Mouse (Mus musculus) heart, embryonic 14.5 days (tissue): ENCODE measurements around the gene Trim13. TPM values are rescaled to one million over a fixed set of nuclear protein-coding genes. Genes with fewer than 3 reads are reported as not detected.
"Not testable (repeated sequence)": the region's sequence is repeated elsewhere in the genome, so short reads cannot be mapped to it uniquely, and the experiment has no call there.

Experiments used
- ATAC-seq: fragments of 200-750 bp; cut with Nextera tagmentation; 2 replicates; pipeline ENCODE4 v1.8.0; 2017; ENCODE audit warnings: low read depth, moderate TSS enrichment; ENCODE audit not compliant: insufficient number of reproducible peaks, insufficient read depth, low FRiP score
- H3K27ac ChIP-seq, 2 experiments: fragments of 200-500 bp in 1 of 2; fragments of 300-500 bp in 1 of 2; sonication (generic) in 1 of 2; replicated peaks in 1 of 2; 2 replicates each; pipeline ENCODE4 v1.5.1; 2012 to 2014; ENCODE audit warnings: low read depth in 2 of 2, low read length in 2 of 2, control low read depth in 1 of 2, mild to moderate bottlenecking in 1 of 2, mixed read lengths in 1 of 2; ENCODE audit not compliant: control insufficient read depth in 1 of 2, insufficient read depth in 1 of 2
- H3K27me3 ChIP-seq: fragments of 300-500 bp; sonication (generic); 2 replicates; pipeline ENCODE4 v1.6.1; 2014; ENCODE audit warnings: mild to moderate bottlenecking, low read length, control low read depth; ENCODE audit not compliant: control insufficient read depth, insufficient read depth
- H3K36me3 ChIP-seq: fragments of 300-500 bp; sonication (generic); 2 replicates; pipeline ENCODE4 v1.6.1; 2014; ENCODE audit warnings: mild to moderate bottlenecking, control low read depth, low read length, mixed read lengths; ENCODE audit not compliant: control insufficient read depth, insufficient read depth
- H3K4me1 ChIP-seq, 2 experiments: fragments of 200-500 bp in 1 of 2; fragments of 300-500 bp in 1 of 2; sonication (generic) in 1 of 2; 2 replicates each; pipeline ENCODE4 v1.6.1; 2012 to 2014; ENCODE audit warnings: low read length in 2 of 2, control low read depth in 1 of 2, mixed read lengths in 1 of 2; ENCODE audit not compliant: control insufficient read depth in 2 of 2, insufficient read depth in 2 of 2
- H3K4me2 ChIP-seq: fragments of 300-500 bp; sonication (generic); 2 replicates; pipeline ENCODE4 v1.6.1; 2014; ENCODE audit warnings: mild to moderate bottlenecking, low read length
- H3K4me3 ChIP-seq, 2 experiments: fragments of 200-500 bp in 1 of 2; fragments of 300-500 bp in 1 of 2; sonication (generic) in 1 of 2; 2 replicates each; pipeline ENCODE4 v1.5.1; 2012 to 2014; ENCODE audit warnings: low read length in 2 of 2, mild to moderate bottlenecking in 2 of 2, control low read depth in 1 of 2, low read depth in 1 of 2, moderate library complexity in 1 of 2; ENCODE audit not compliant: control insufficient read depth in 1 of 2, insufficient read depth in 1 of 2
- H3K9ac ChIP-seq: fragments of 300-500 bp; sonication (generic); 2 replicates; pipeline ENCODE4 v1.6.1; 2014; ENCODE audit warnings: mild to moderate bottlenecking, low read length
- H3K9me3 ChIP-seq: fragments of 300-500 bp; sonication (generic); 2 replicates; pipeline ENCODE4 v1.6.1; 2016; ENCODE audit warnings: low read length, control low read depth; ENCODE audit not compliant: control insufficient read depth
- WGBS: fragments of 180-500 bp; shearing (Covaris S2); extraction: QIAGEN DNeasy Blood & Tissue Kit; methylation state at CpG from one replicate; pipeline ENCODE4 v1.1.7; 2014; 5-methylcytosine and 5-hydroxymethylcytosine counted together
- polyA plus RNA-seq: library from polyadenylated mRNA; unstranded; fragments of >200 nt; fragmentation: Nextera tagmentation; extraction: Ambion mirVana; gene quantifications from 2 replicates; pipeline ENCODE4 v1.2.1, GENCODE M21; 2014

The Trim13 gene
- 12.6 and 16.3 TPM in 2 replicates for polyA plus RNA-seq

DNA sequence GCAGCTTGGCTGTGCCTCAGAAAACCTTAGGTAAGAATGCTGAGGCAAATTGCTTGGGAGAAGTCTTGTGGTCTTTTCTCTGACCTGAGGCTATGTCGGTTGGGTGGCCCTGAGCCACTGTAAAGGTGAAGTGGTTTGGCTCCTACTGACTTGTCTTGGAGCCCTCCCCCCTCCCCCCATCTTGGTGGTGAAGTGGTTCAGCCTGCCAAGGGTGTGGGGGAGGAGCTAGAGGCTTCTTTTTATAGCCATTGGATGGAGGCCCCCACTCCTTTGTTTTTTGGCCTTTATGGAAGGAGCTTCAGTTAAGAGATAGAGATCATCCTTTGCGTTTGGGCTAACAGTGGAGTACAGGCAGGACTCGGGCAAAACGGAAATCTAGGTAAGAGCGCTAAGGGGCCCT lies at the start of gene Trim13:
TSS of gene Trim13 (plus strand) at position 280 of the 400 bp plus-strand sequence.
- H3K36me3 ChIP-seq, result no peaks in the 10 kb centered on the region
- H3K4me2 ChIP-seq, result peak within 1 kb of the TSS; percentile 65
- ATAC-seq, result no peak
- H3K9me3 ChIP-seq, result no peaks in the 10 kb centered on the region
- H3K4me3 ChIP-seq, result peak within 1 kb of the TSS; percentile 79 to 100
- H3K9ac ChIP-seq, result peak within 1 kb of the TSS; percentile 86; the same call in 1 of the 2 replicates
- 0 out of 4 replicates have a peak within 1 kb of the TSS, but pooled peaks of 1 of the 2 experiments have one; percentile 88 for H3K27ac ChIP-seq
- H3K27me3 ChIP-seq, result no peaks in the 10 kb centered on the region
- peaks cover 7 to 12% of the 10 kb centered on the region in 2 experiments for H3K4me1 ChIP-seq
- 32% methylated on average over 5 of the region's 5 CpGs for WGBS

DNA sequence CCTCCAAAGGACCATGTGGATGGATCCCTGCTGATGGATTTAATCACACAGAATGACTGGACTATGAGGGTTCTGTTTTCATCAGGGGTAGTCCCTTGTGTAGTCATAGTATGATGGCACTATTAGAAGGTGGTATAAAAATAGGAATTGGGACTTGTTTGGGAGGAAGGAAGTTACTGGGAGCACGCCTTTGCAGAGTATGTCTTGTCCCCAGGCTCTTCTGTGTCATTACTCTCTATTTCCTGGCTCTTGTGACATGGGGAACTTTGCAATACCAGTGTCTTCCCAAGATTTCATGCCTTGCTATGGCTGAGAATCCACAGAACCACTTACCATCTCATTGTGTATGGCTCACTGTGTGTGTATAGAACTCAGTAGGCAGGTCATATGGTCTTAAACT lies 49.4 kb upstream of the Trim13 start:
- Histone ChIP-seq H3K9me3 (no peaks in the 10 kb centered on the region), H3K4me2 (no peak overlapping the region), H3K4me1 (no peaks in the 10 kb centered on the region), H3K4me3 (no peak overlapping the region), H3K27me3 (no peaks in the 10 kb centered on the region), H3K36me3 (peaks cover 16% of the 10 kb centered on the region; the same call in 1 of the 2 replicates), H3K27ac (no peak overlapping the region), H3K9ac (no peak overlapping the region)
- WGBS, result 88% methylated on average over 1 of the region's 1 CpGs
- no peak for ATAC-seq

DNA sequence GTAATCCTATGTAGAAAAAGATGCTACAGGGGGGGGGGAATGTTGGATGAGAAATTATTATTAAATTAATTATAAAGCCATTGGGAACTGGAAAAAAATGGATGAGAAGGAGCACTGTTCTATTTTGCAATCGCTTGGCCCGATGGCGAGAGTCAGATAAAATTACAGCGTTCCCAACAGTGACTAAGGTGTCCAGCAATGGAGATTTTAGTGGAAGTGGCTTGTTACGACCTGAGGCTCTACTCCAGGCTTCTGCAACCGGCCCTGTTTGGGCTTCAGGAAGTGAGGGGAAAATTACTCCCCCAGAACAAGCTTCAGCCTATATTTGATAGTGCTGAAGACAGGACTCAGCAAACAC lies 42.1 kb upstream of the Trim13 start:
- Histone ChIP-seq H3K27me3 (no peaks in the 10 kb centered on the region), H3K4me1 (0 out of 4 replicates have a peak, but pooled peaks cover 0 to 2% of the 10 kb centered on the region in 2 experiments), H3K9ac (peak overlapping the region; percentile 82), H3K4me3 (peak overlapping the region; percentile 78 to 95), H3K36me3 (no peaks in the 10 kb centered on the region), H3K27ac (peak overlapping the region; percentile 88 to 89), H3K4me2 (peak overlapping the region; percentile 89), H3K9me3 (no peaks in the 10 kb centered on the region)
- ATAC-seq, result no peak; the same call in 1 of the 2 replicates
- 5% methylated on average over 6 of the region's 6 CpGs for WGBS

DNA sequence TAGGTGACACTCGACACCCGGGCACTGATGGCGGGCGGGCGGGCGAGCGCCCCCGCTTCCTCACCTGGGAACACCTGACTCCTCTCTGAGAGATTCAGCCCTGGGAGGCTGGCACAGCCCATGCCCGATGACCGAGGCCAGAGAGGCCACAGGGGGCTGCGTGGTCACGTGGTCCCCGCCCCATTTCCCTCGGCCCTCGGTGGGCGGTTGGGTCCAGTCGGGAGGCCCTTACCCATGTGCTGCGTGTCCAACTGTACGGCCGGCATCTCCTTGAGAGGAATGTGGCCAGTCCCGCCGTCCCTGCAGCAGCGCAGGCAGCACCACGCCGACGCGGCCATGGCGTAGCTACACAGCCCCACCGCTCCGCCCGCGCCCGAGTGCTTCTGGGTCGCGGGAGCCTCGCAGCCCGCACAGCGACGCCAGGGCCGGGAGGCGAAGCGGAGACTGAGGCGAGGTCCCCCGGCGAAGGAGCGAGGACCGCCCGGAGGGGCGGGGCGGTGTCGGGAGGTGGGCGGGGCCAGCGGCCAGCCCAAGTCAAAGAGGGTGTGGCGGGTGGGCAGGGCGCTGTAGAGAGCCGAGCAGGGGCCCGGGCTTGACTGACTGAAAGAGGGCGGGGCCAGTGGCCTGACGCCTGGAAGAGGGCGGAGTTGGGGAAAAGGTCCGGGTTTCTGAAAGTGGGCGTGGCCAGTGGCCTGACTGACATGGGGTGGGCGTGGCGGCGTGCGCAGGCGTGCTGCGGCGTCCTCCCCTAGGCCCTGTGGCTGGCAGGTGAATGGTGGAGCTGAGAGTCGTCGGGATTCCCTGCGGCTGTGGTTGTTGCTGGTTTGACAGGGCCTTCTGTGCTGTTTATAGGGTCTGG lies 41.5 kb upstream of the Trim13 start, which contains the start of gene Spryd7:
TSS of gene Spryd7 (minus strand) at position 598 of the 859 bp plus-strand sequence.
- H3K27me3 ChIP-seq, result no peaks in the 10 kb centered on the region
- peak within 1 kb of the TSS; percentile 82 for H3K9ac ChIP-seq
- H3K4me1 ChIP-seq, result 0 out of 4 replicates have a peak, but pooled peaks cover 0 to 2% of the 10 kb centered on the region in 2 experiments
- H3K4me3 ChIP-seq, result peak within 1 kb of the TSS; percentile 78 to 95
- peak within 1 kb of the TSS; percentile 88 to 89 for H3K27ac ChIP-seq
- 0 out of 2 replicates have a peak, but pooled peaks cover 4% of the 10 kb centered on the region for H3K9me3 ChIP-seq
- peak within 1 kb of the TSS; percentile 89 for H3K4me2 ChIP-seq
- H3K36me3 ChIP-seq, result no peaks in the 10 kb centered on the region
- peak; percentile 98 for ATAC-seq
- under 1% methylated on average over 70 of the region's 72 CpGs for WGBS

DNA sequence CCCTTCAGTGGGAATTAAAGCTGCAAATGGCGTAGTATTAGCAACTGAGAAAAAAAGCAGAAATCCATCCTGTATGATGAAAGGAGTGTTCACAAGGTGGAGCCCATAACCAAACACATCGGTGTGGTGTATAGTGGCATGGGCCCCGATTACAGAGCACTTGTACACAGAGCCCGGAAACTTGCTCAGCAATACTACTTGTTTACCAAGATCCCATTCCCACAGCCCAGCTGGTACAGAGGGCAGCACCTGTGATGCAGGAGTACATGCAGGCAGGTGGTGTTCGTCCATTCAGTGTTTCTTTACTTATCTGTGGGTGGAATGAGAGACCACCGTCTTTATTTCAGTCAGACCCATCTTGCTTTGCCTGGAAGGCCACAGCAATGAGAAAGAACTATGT lies 39.1 kb upstream of the Trim13 start:
- WGBS, result 85% methylated on average over 6 of the region's 6 CpGs
- H3K9ac ChIP-seq, result no peak overlapping the region

DNA sequence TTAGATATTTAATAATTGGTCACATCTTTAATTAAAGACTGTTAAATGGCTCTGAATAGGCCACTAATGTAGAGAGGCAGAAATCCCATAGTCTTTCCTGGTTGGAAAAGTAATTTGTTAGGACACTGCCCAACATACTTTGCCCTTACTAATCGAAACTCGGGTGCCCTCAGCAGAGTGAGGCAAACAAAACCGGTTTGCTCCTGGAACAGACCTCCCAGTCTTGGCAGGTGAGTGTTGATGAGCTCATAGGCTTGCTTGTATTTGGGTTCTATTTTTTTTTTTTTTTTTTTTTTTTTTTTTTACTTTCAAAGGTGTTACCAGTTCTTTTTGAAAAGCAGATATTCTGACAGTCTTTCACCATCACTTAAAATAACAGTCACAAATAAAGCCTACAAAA lies 38.2 kb upstream of the Trim13 start:
- WGBS, result 55% methylated on average over 3 of the region's 3 CpGs
- H3K9me3 ChIP-seq, result 0 out of 2 replicates have a peak, but pooled peaks cover 7% of the 10 kb centered on the region
- H3K9ac ChIP-seq, result no peak overlapping the region
- 0 out of 4 replicates have a peak, but pooled peaks cover 0 to 2% of the 10 kb centered on the region in 2 experiments for H3K4me1 ChIP-seq
- H3K27ac ChIP-seq, result no peak overlapping the region
- no peaks in the 10 kb centered on the region for H3K36me3 ChIP-seq
- no peak overlapping the region for H3K4me3 ChIP-seq
- H3K4me2 ChIP-seq, result no peak overlapping the region
- ATAC-seq, result no peak
- H3K27me3 ChIP-seq, result no peaks in the 10 kb centered on the region

More for the DNA sequence above, 39.1 kb upstream of the Trim13 start:
- Histone ChIP-seq H3K4me2 (no peak overlapping the region), H3K27me3 (no peaks in the 10 kb centered on the region), H3K4me1 (0 out of 4 replicates have a peak, but pooled peaks cover 0 to 2% of the 10 kb centered on the region in 2 experiments), H3K4me3 (no peak overlapping the region), H3K9me3 (0 out of 2 replicates have a peak, but pooled peaks cover 7% of the 10 kb centered on the region), H3K36me3 (no peaks in the 10 kb centered on the region), H3K27ac (no peak overlapping the region)
- ATAC-seq, result no peak

DNA sequence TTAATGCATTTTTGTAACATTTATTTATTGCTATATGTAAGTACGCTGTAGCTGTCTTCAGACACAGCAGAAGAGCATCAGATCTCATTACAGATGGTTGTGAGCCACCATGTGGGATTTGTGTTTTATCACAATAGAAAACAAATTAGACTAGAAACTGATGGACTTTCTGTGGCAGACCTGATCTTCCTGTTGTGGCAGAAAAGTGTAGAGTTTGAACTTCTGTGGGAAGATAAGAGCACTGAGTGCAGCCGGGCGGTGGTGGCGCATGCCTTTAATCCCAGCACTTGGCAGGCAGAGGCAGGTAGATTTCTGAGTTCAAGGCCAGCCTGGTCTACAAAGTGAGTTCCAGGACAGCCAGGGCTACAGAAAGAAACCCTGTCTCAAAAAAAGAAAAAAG lies 31.8 kb upstream of the Trim13 start:
- not testable (repeated sequence) for H3K27me3 ChIP-seq, H3K9ac ChIP-seq, H3K9me3 ChIP-seq, H3K36me3 ChIP-seq, H3K4me3 ChIP-seq, ATAC-seq, H3K4me2 ChIP-seq, H3K27ac ChIP-seq, H3K4me1 ChIP-seq
- WGBS, result 78% methylated on average over 4 of the region's 4 CpGs
